Mouse (Mus musculus) heart, postnatal 0 days (tissue): ENCODE data around the gene Slc24a4. TPM values are rescaled to one million over a fixed set of nuclear protein-coding genes. Genes with fewer than 3 reads are reported as not detected.

Experiments used
- ATAC-seq: fragments of 200-750 bp; cut with Nextera tagmentation; 2 replicates; pipeline ENCODE4 v1.8.0; 2017; ENCODE audit warnings: low read depth, moderate number of reproducible peaks, moderate library complexity; ENCODE audit not compliant: insufficient read depth
- DNase-seq: peaks from one replicate; pipeline ENCODE4 v3.0.0-alpha.2; 2016; ENCODE audit warnings: low spot score
- H3K27ac ChIP-seq: fragments of 300-500 bp; sonication (generic); 2 replicates; pipeline ENCODE4 v1.5.1; 2014; ENCODE audit warnings: low read depth, mild to moderate bottlenecking
- H3K27me3 ChIP-seq: fragments of 300-500 bp; sonication (generic); 2 replicates; pipeline ENCODE4 v1.6.1; 2014; ENCODE audit warnings: low read length, mixed read lengths; ENCODE audit not compliant: control insufficient read depth, insufficient read depth
- H3K36me3 ChIP-seq: fragments of 300-500 bp; sonication (generic); replicated peaks from 2 replicates; pipeline ENCODE4 v1.6.1; 2014; ENCODE audit warnings: low read length, mixed read lengths; ENCODE audit not compliant: control insufficient read depth, insufficient read depth
- H3K4me1 ChIP-seq: fragments of 300-500 bp; sonication (generic); 2 replicates; pipeline ENCODE4 v1.6.1; 2014; ENCODE audit warnings: antibody characterized with exemption; ENCODE audit not compliant: control insufficient read depth, insufficient read depth
- H3K4me2 ChIP-seq: fragments of 300-500 bp; sonication (generic); 2 replicates; pipeline ENCODE4 v1.6.1; 2014; ENCODE audit warnings: low read depth, mild to moderate bottlenecking, low read length, moderate library complexity
- H3K4me3 ChIP-seq: fragments of 300-500 bp; sonication (generic); 2 replicates; pipeline ENCODE4 v1.5.1; 2014; ENCODE audit warnings: low read depth, low read length
- H3K9ac ChIP-seq: fragments of 300-500 bp; sonication (generic); replicated peaks from 2 replicates; pipeline ENCODE4 v1.6.1; 2014; ENCODE audit warnings: low read depth, low read length, mixed read lengths
- H3K9me3 ChIP-seq: fragments of 300-500 bp; sonication (generic); replicated peaks from 2 replicates; pipeline ENCODE4 v1.6.1; 2016; ENCODE audit warnings: low read length; ENCODE audit not compliant: control insufficient read depth
- CTCF ChIP-seq: IDR thresholded peaks from 2 replicates; pipeline ENCODE4 v1.5.1; 2016; ENCODE audit warnings: antibody characterized with exemption, control low read depth, low read depth
- EP300 ChIP-seq: IDR thresholded peaks from 2 replicates; pipeline ENCODE4 v1.6.1; 2016; ENCODE audit warnings: antibody characterized with exemption, low read depth
- WGBS: fragments of 180-500 bp; shearing (Covaris S2); extraction: QIAGEN DNeasy Blood & Tissue Kit; methylation state at CpG from one replicate; pipeline ENCODE4 v1.1.7; 2014; 5-methylcytosine and 5-hydroxymethylcytosine counted together
- polyA plus RNA-seq: library from polyadenylated mRNA; unstranded; fragments of >200 nt; fragmentation: Nextera tagmentation; extraction: Ambion mirVana; gene quantifications from 2 replicates; pipeline ENCODE4 v1.2.1, GENCODE M21; 2015
- total RNA-seq: library from RNA; depleted of rRNA; stranded (reverse); fragments of >200 nt; gene quantifications from 2 replicates; pipeline ENCODE4 v1.2.3, GENCODE M21; 2014; ENCODE audit warnings: low replicate concordance

Slc24a4 gene
- total and polyA plus RNA-seq, 2 experiments from 2014 or later, result 0.99 to 2.2 TPM

GRCm38 (mm10) chr12:102296967-102297366 is 168.4 kb downstream of the Slc24a4 start:
- Histone ChIP-seq H3K36me3 (0 out of 2 replicates have a peak, but pooled peaks cover 3% of the 10 kb centered on the region), H3K4me2 (no peak overlapping the region), H3K9me3 (no peaks in the 10 kb centered on the region), H3K4me1 (peaks cover 16% of the 10 kb centered on the region), H3K27ac (no peak overlapping the region), H3K4me3 (no peak overlapping the region), H3K9ac (no peak overlapping the region), H3K27me3 (no peaks in the 10 kb centered on the region)
- WGBS, result 56% methylated on average over 4 of the region's 4 CpGs
- TF ChIP-seq EP300 (no peak), CTCF (no peak)
- ATAC-seq, result no peak
- DNase-seq, result no peak

GRCm38 (mm10) chr12:102299209-102299608 is 170.7 kb downstream of the Slc24a4 start:
- 0 out of 2 replicates have a peak, but pooled peaks cover 3% of the 10 kb centered on the region for H3K36me3 ChIP-seq
- H3K27ac ChIP-seq, result no peak overlapping the region
- TF ChIP-seq CTCF (no peak), EP300 (no peak)
- peaks cover 24% of the 10 kb centered on the region for H3K4me1 ChIP-seq
- ATAC-seq (no peak), DNase-seq (peak; percentile 48)
- no peak overlapping the region for H3K9ac ChIP-seq
- H3K27me3 ChIP-seq, result no peaks in the 10 kb centered on the region
- WGBS, result 29% methylated on average over 5 of the region's 5 CpGs
- no peak overlapping the region for H3K4me2 ChIP-seq
- H3K9me3 ChIP-seq, result no peaks in the 10 kb centered on the region
- H3K4me3 ChIP-seq, result no peak overlapping the region

- Histone ChIP-seq H3K4me1 (peaks cover 30% of the 10 kb centered on the region), H3K36me3 (0 out of 2 replicates have a peak, but pooled peaks cover 3% of the 10 kb centered on the region), H3K4me2 (no peak overlapping the region), H3K9me3 (no peaks in the 10 kb centered on the region), H3K4me3 (no peak overlapping the region), H3K9ac (no peak overlapping the region), H3K27me3 (no peaks in the 10 kb centered on the region), H3K27ac (no peak overlapping the region)
- ATAC-seq (no peak), DNase-seq (no peak)
- TF ChIP-seq CTCF (no peak), EP300 (no peak)
- WGBS, result 74% methylated on average over 1 of the region's 1 CpGs
These were observed 173.1 kb downstream of the Slc24a4 start for GRCm38 (mm10) chr12:102301585-102301984.

GRCm38 (mm10) chr12:102302322-102302721 is 173.8 kb downstream of the Slc24a4 start:
- Histone ChIP-seq H3K4me1 (peaks cover 36% of the 10 kb centered on the region), H3K4me3 (no peak overlapping the region), H3K9ac (no peak overlapping the region), H3K9me3 (no peaks in the 10 kb centered on the region), H3K27ac (0 out of 2 replicates have a peak overlapping the region, but pooled peaks have one; percentile 36), H3K4me2 (no peak overlapping the region), H3K27me3 (no peaks in the 10 kb centered on the region), H3K36me3 (0 out of 2 replicates have a peak, but pooled peaks cover 3% of the 10 kb centered on the region)
- ATAC-seq (0 out of 2 replicates have a peak, but pooled peaks have one; percentile 2), DNase-seq (no peak)
- 68% methylated on average over 9 of the region's 9 CpGs for whole genome bisulfite sequencing
- no peak for TF ChIP-seq CTCF
- no peak for TF ChIP-seq EP300

GRCm38 (mm10) chr12:102302831-102303351 is 174.4 kb downstream of the Slc24a4 start:
- H3K9ac ChIP-seq, result no peak overlapping the region
- ATAC-seq (peak; percentile 27), DNase-seq (peak; percentile 35)
- H3K27ac ChIP-seq, result peak overlapping the region; percentile 36; the same call in 1 of the 2 replicates
- TF ChIP-seq EP300 (no peak), CTCF (no peak)
- no peaks in the 10 kb centered on the region for H3K27me3 ChIP-seq
- H3K4me2 ChIP-seq, result no peak overlapping the region
- H3K4me1 ChIP-seq, result peaks cover 41% of the 10 kb centered on the region
- no peak overlapping the region for H3K4me3 ChIP-seq
- no peaks in the 10 kb centered on the region for H3K9me3 ChIP-seq
- 61% methylated on average over 4 of the region's 4 CpGs for WGBS
- H3K36me3 ChIP-seq, result 0 out of 2 replicates have a peak, but pooled peaks cover 3% of the 10 kb centered on the region

GRCm38 (mm10) chr12:102303867-102304266 is 175.3 kb downstream of the Slc24a4 start:
- no peak overlapping the region for H3K9ac ChIP-seq
- H3K4me1 ChIP-seq, result peaks cover 51% of the 10 kb centered on the region
- 15% methylated on average over 7 of the region's 7 CpGs for WGBS
- 0 out of 2 replicates have a peak, but pooled peaks cover 3% of the 10 kb centered on the region for H3K36me3 ChIP-seq
- ATAC-seq (no peak), DNase-seq (no peak)
- no peaks in the 10 kb centered on the region for H3K27me3 ChIP-seq
- no peak for TF ChIP-seq EP300
- no peak for TF ChIP-seq CTCF
- H3K27ac ChIP-seq, result peak overlapping the region; percentile 12; the same call in 1 of the 2 replicates
- no peak overlapping the region for H3K4me3 ChIP-seq
- H3K9me3 ChIP-seq, result no peaks in the 10 kb centered on the region
- no peak overlapping the region for H3K4me2 ChIP-seq
